Mouse (Mus musculus): ENCODE data around the gene Hist3h2ba.
"Not testable (repeated sequence)": the region's sequence is repeated elsewhere in the genome, so short reads cannot be mapped to it uniquely, and the experiment has no call there.

Gene Hist3h2ba

GRCm38 (mm10) chr11:58938322-58939087, 10.2 kb upstream of the Hist3h2ba start, which contains the start of gene Rnf187:
Gene Rnf187 (minus strand): TSS chr11:58938916.
- peak; percentile 95 for DNase-seq (ENCODE audit: low read depth, low spot score)

- DNase-seq (ENCODE audit: low read depth, low spot score) = no peak
Measured at GRCm38 (mm10) chr11:58939088-58939439, 9.7 kb upstream of the Hist3h2ba start.

GRCm38 (mm10) chr11:58944136-58944535, 4.6 kb upstream of the Hist3h2ba start:
- DNase-seq (ENCODE audit: low read depth, low spot score) = no peak

DNA sequence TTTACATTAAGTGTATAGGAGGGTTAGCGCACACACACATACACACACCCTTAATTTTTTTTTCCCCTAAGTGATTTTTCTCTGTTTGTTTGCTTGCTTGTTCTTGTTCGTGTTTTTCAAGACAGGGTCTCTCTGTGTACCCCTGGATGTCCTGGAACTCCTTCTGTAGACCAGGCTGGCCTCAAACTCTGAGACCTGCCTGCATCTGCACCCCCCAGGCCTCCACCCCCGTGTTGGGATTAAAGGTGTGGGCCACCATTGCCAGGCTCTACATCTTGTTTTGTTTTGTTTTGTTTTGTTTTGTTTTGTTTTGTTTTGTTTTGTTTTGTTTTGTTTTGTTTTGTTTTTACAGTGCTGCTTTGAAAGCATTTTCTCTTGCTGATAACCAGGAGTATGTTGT, 1.4 kb upstream of the Hist3h2ba start:
- no peak for DNase-seq (ENCODE audit: low read depth, low spot score)

- DNase-seq (ENCODE audit: low read depth, low spot score) = peak; percentile 60
Measured at GRCm38 (mm10) chr11:58947798-58948528, 757 bp upstream of the Hist3h2ba start.

DNA sequence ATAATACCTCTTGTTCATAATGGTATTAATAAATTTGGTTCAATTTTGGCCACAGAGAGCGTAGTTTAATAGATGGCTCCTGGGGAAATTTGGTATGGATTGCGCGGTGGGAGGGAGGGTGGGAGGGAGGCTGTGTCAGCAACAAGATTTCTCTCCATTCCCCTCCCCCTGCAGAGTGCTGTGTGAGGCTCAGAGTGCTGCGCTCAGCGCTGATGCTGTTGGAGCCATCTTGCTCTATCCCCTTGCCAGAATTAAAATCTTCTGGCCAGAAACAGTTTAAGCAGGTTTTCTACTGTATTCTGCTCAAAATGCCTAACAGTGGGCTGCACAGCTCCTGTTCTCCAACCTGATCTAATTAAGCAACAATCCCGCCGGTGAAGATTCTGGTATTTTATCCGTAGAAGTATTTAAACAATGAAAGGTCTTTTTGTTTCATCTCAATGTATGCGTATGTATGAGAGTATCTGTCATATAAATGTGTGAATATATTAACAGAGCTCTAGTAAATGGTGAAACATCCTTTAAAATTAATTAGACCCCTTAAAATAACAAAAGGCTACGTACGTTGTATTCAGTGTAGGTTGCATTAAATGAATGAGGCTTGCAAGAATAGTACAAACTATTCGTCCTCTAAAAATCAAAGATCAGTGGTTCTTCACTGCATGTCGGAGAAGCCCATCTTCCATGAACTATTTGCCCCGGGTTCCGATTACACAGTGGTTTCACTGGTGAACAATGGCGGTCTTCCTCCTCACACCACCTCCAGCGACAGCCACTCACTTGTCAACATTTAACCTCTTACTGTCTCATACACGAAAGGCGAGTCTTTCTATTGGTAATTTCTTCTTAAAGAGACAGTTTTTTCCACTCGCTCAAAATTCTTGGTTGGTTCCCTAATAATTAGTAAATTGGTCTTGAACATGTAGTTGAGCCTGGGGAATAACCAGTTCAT, 1.0 kb downstream of the Hist3h2ba start:
- DNase-seq (ENCODE audit: low read depth, low spot score) = peak; percentile 34

GRCm38 (mm10) chr11:58951210-58951609, 2.5 kb downstream of the Hist3h2ba start:
- no peak for DNase-seq (ENCODE audit: low read depth, low spot score)

DNA sequence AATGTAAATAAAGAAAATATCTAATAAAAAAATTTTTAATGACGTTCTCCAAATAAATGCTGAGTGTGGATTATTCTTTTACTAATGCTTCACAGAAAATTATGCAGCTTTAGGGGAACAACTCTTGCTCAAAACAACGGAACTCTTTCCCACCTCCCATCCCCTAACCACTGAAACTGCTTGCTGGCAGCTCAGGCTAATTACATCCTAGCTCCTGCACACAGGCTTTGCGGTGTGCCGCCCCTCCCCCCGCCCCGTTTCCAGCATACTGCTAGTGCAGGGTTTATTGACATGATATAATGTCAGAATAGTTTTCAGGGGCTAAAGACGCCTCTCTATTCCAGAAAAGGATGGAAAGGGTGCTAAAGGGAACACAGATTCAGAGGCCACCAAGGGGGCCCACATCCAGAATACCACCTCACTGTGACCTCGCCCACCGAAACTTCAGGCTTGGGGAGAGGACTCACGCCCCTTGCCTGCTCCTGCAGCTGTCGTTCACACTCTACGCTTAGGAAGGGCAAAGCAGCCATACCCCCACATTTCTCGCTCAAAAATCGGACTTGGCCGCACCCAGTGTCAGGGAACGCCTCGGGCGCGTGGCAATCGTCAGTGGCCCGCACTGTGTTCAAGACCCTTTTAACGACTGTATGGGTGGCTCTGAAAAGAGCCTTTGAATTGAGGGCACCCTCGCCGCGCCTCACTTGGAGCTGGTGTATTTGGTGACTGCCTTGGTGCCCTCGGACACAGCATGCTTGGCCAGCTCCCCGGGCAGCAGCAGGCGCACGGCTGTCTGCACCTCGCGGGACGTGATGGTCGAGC, 4.8 kb downstream of the Hist3h2ba start:
- DNase-seq (ENCODE audit: low read depth, low spot score) = peak; percentile 79

- DNase-seq (ENCODE audit: low read depth, low spot score) = not testable (repeated sequence)
Measured at GRCm38 (mm10) chr11:58954170-58954419, 5.4 kb downstream of the Hist3h2ba start.

- DNase-seq (ENCODE audit: low read depth, low spot score) = peak; percentile 94
Measured at GRCm38 (mm10) chr11:58954420-58955142, 5.9 kb downstream of the Hist3h2ba start, which contains the start of the genes Hist3h2a and Trim17. Gene Hist3h2a (plus strand): TSS chr11:58954685. Gene Trim17 (plus strand): TSS chr11:58954685.

GRCm38 (mm10) chr11:58955143-58955867, 6.6 kb downstream of the Hist3h2ba start:
- peak; percentile 40 for DNase-seq (ENCODE audit: low read depth, low spot score)

GRCm38 (mm10) chr11:58955868-58956257, 7.1 kb downstream of the Hist3h2ba start:
- DNase-seq (ENCODE audit: low read depth, low spot score) = no peak

- DNase-seq (ENCODE audit: low read depth, low spot score) = no peak
Measured at GRCm38 (mm10) chr11:58957226-58957914, 8.7 kb downstream of the Hist3h2ba start.

- DNase-seq (ENCODE audit: low read depth, low spot score) = no peak
Measured at GRCm38 (mm10) chr11:58958536-58958935, 9.8 kb downstream of the Hist3h2ba start.

DNA sequence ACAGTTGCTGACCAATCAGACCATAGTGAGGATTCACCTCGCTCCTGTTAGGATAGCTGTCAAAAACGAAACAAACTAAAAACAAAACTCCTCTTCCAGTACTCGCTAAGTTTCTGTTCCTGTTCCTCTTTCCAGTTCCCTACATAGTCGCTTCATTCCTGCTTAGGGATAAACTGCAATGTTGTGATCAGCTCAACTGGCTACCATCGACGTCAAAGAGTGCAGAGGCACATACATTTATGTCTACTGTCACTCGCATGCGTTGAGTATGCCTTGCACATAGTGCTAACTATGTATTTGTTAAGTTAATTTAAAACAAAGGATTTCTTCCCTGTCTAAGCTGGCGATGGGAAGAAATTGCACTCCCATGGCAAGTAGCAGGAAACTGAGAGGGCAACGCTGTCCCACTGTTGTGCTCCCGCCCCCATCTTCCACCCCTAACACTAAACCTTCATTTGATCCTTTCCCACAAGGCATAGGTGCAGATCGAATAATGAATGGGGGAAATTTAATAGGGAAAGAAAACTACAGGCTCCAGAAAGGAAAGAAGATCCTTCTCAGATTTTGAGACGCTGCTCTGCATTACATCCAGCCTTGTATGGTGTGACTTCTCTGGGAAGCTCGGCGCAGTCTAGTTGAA, 10.6 kb downstream of the Hist3h2ba start:
- DNase-seq (ENCODE audit: low read depth, low spot score) = peak; percentile 21

DNA sequence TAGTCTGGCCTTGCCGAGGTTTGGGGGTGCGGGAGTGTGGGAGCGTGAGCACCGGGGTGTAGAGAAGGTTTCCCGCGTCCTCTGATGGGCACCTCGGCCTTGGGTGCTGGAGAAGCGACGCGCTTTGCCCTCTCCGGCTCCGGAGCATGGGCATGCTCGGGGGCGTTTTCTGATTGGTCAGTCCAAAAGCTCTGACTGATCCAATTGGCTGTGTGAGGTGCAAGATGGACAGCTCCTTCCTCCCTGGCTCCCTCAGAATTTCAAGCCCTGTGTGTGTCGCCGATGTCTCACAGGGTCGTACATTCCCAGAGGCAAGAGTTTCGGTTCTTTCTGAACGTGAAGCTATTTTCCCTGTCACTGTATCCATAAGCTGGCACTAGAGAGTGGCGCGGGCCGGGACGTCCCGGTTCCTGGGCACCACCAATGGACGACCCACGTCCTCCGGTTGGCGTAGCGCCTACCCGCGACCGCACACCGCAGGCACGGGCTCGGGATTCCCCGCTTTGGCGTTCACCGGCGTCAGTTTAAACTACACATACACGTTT, 11.3 kb downstream of the Hist3h2ba start:
- peak; percentile 91 for DNase-seq (ENCODE audit: low read depth, low spot score)

- DNase-seq (ENCODE audit: low read depth, low spot score) = peak; percentile 22
Measured at GRCm38 (mm10) chr11:58961364-58962177, 12.9 kb downstream of the Hist3h2ba start.

Measured in CD4-positive, CD25-positive, alpha-beta regulatory T cell, adult 2 months (primary cell).